Mouse (Mus musculus) thymus, adult 2 months (tissue): ENCODE data around the gene Stk24. TPM values are rescaled to one million over a fixed set of nuclear protein-coding genes. Genes with fewer than 3 reads are reported as not detected.

Source experiments
- DNase-seq: peaks from one replicate; pipeline ENCODE4 v3.0.0; 2021
- H3K27ac ChIP-seq: fragments of 200-500 bp; 2 replicates; pipeline ENCODE4 v1.5.1; 2012; ENCODE audit warnings: low read length, control low read depth; ENCODE audit not compliant: control insufficient read depth, insufficient read depth
- H3K27me3 ChIP-seq: fragments of 200-500 bp; 2 replicates; pipeline ENCODE4 v1.6.1; 2012; ENCODE audit warnings: mild to moderate bottlenecking, low read length, moderate library complexity, mixed read lengths; ENCODE audit not compliant: control insufficient read depth, insufficient read depth
- H3K36me3 ChIP-seq: fragments of 200-500 bp; 2 replicates; pipeline ENCODE4 v1.6.1; 2012; ENCODE audit warnings: mild to moderate bottlenecking, low read length, moderate library complexity; ENCODE audit not compliant: control insufficient read depth, insufficient read depth
- H3K4me1 ChIP-seq: fragments of 200-500 bp; replicated peaks from 2 replicates; pipeline ENCODE4 v1.6.1; 2012; ENCODE audit warnings: low read length; ENCODE audit not compliant: control insufficient read depth, insufficient read depth
- H3K4me3 ChIP-seq: fragments of 200-500 bp; 2 replicates; pipeline ENCODE4 v1.5.1; 2012; ENCODE audit warnings: mild to moderate bottlenecking, low read length, control low read depth, moderate library complexity; ENCODE audit not compliant: control insufficient read depth, insufficient read depth
- CTCF ChIP-seq: fragments of 200-500 bp; IDR thresholded peaks from 2 replicates; pipeline ENCODE4 v1.5.1; 2012; ENCODE audit warnings: mild to moderate bottlenecking, control low read depth, low read length, moderate library complexity, borderline replicate concordance; ENCODE audit not compliant: control insufficient read depth, poor library complexity, insufficient read depth; ENCODE audit errors: extremely low read depth
- POLR2A ChIP-seq: fragments of 200-500 bp; IDR thresholded peaks from 2 replicates; pipeline ENCODE4 v1.6.1; 2012; ENCODE audit warnings: mild to moderate bottlenecking, low read length, control low read depth, moderate library complexity; ENCODE audit not compliant: control insufficient read depth, poor library complexity, insufficient read depth; ENCODE audit errors: extremely low read depth
- whole genome bisulfite sequencing: fragments of 180-500 bp; shearing (Covaris S2); methylation state at CpG from one replicate; pipeline ENCODE4 v1.1.7; 2018; 5-methylcytosine and 5-hydroxymethylcytosine counted together
- polyA plus RNA-seq: library from polyadenylated mRNA; depleted of rRNA; stranded (reverse); fragments of >200 nt; gene quantifications from 2 replicates; pipeline ENCODE4 v1.2.3, GENCODE M21; 2012

Stk24 gene
- polyA plus RNA-seq, 1 experiment: 57.1 TPM

- no peak overlapping the region for H3K27ac ChIP-seq
- H3K4me3 ChIP-seq: no peak overlapping the region
- no peaks in the 10 kb centered on the region for H3K27me3 ChIP-seq
- DNase-seq: no peak
- no peaks in the 10 kb centered on the region for H3K36me3 ChIP-seq
- 75% methylated on average over 6 of the region's 6 CpGs for WGBS
- peaks cover 10% of the 10 kb centered on the region for H3K4me1 ChIP-seq
- TF ChIP-seq POLR2A: no peak
- TF ChIP-seq CTCF: no peak
Observed at GRCm38 (mm10) chr14:121310325-121311080, 69.3 kb downstream of the Stk24 start.

GRCm38 (mm10) chr14:121309909-121310308 is 69.9 kb downstream of the Stk24 start:
- 0 out of 2 replicates have a peak, but pooled peaks cover 5% of the 10 kb centered on the region for H3K4me1 ChIP-seq

GRCm38 (mm10) chr14:121305316-121306064 is 74.3 kb downstream of the Stk24 start:
- Histone ChIP-seq H3K4me1 (0 out of 2 replicates have a peak, but pooled peaks cover 2% of the 10 kb centered on the region), H3K36me3 (peaks cover 19% of the 10 kb centered on the region), H3K4me3 (no peak overlapping the region), H3K27me3 (no peaks in the 10 kb centered on the region), H3K27ac (no peak overlapping the region)
- WGBS: 75% methylated on average over 8 of the region's 8 CpGs
- DNase-seq: no peak
- TF ChIP-seq POLR2A (no peak), CTCF (no peak)

More at GRCm38 (mm10) chr14:121309909-121310308, 69.9 kb downstream of the Stk24 start:
- no peaks in the 10 kb centered on the region for H3K27me3 ChIP-seq
- H3K27ac ChIP-seq: no peak overlapping the region
- no peak for TF ChIP-seq CTCF
- WGBS: 96% methylated on average over 3 of the region's 3 CpGs
- H3K4me3 ChIP-seq: no peak overlapping the region
- H3K36me3 ChIP-seq: no peaks in the 10 kb centered on the region
- DNase-seq: no peak

- no peak overlapping the region for H3K27ac ChIP-seq
- WGBS: 93% methylated on average over 7 of the region's 7 CpGs
- H3K27me3 ChIP-seq: no peaks in the 10 kb centered on the region
Observed at GRCm38 (mm10) chr14:121304523-121304922, 75.3 kb downstream of the Stk24 start.

DNA sequence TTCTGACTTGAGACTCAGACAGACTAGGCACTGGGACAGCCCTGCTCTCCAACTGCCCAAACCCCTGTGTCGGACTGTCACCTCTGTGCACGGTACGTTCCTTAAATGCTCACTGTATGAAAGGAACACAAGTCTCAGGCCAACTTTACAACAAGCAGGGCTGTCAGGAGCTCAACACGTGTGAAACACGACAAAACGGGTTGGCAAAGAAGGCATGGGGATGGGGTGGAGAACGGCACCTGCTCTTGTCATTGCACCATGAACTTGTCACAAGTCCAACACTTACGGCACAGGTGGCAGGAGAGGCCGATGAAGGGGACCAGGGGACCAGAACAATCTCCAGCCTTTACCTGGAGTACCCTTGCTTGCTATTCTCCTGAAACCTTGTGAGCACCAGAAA is 80.7 kb downstream of the Stk24 start:
- no peaks in the 10 kb centered on the region for H3K4me1 ChIP-seq
- no peak for DNase-seq
- H3K27me3 ChIP-seq: no peaks in the 10 kb centered on the region
- no peak overlapping the region for H3K27ac ChIP-seq
- WGBS: 96% methylated on average over 9 of the region's 9 CpGs
- H3K36me3 ChIP-seq: peaks cover 50% of the 10 kb centered on the region
- H3K4me3 ChIP-seq: no peak overlapping the region
- TF ChIP-seq POLR2A: no peak
- no peak for TF ChIP-seq CTCF

More at GRCm38 (mm10) chr14:121304523-121304922, 75.3 kb downstream of the Stk24 start:
- DNase-seq: no peak
- TF ChIP-seq POLR2A (no peak), CTCF (no peak)
- Histone ChIP-seq H3K36me3 (peaks cover 27% of the 10 kb centered on the region), H3K4me1 (no peaks in the 10 kb centered on the region), H3K4me3 (no peak overlapping the region)

DNA sequence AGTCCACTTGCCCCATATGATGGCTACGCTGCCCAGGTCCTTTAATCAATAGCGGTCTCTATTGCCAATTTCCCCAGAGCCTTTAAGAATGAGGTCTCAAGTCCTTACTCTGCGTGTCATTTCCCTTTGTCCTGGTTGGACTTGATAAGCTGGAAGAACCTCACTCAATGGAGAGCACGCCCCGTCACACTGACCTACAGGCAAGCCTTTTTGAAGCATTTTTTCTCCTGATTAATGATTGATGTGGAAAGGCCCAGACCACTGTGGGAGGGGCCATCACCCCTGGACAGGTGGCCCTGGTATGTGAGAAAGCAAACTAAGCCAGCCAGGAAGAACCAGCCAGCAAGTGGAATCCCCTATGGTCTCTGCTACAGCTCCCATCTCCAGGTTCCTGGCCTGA is 81.3 kb downstream of the Stk24 start:
- H3K27me3 ChIP-seq: no peaks in the 10 kb centered on the region
- no peak overlapping the region for H3K27ac ChIP-seq
- H3K4me3 ChIP-seq: no peak overlapping the region
- no peak for DNase-seq
- H3K36me3 ChIP-seq: peaks cover 56% of the 10 kb centered on the region
- no peaks in the 10 kb centered on the region for H3K4me1 ChIP-seq
- TF ChIP-seq POLR2A (no peak), CTCF (no peak)
- WGBS: 99% methylated on average over 5 of the region's 5 CpGs

GRCm38 (mm10) chr14:121297103-121297502 is 82.7 kb downstream of the Stk24 start:
- Histone ChIP-seq H3K27ac (no peak overlapping the region), H3K4me1 (no peaks in the 10 kb centered on the region), H3K36me3 (peaks cover 64% of the 10 kb centered on the region), H3K4me3 (no peak overlapping the region), H3K27me3 (no peaks in the 10 kb centered on the region)
- 98% methylated on average over 6 of the region's 6 CpGs for WGBS
- no peak for TF ChIP-seq CTCF
- no peak for TF ChIP-seq POLR2A
- no peak for DNase-seq
